Mouse (Mus musculus) mouse trophoblast stem cell (cell line): ENCODE data around the gene Il21r.

Experiments
- in situ Hi-C, 2 experiments: fragments of 300-500 bp; cut with MseI, MboI; formaldehyde crosslinking; loops; 2 replicates in 1 of 2; 3 replicates in 1 of 2; pipeline ENCODE4 v1.15.1; 2025

Gene Il21r

GRCm38 (mm10) chr7:125603185-125603631 lies at the start of gene Il21r:
Il21r (plus strand) TSS chr7:125603429.
- in situ Hi-C loops = no loop called here

GRCm38 (mm10) chr7:125553653-125554428 lies 49.4 kb upstream of the Il21r start:
- in situ Hi-C loops = no loop called here

GRCm38 (mm10) chr7:125554456-125555114 lies 48.6 kb upstream of the Il21r start:
- in situ Hi-C loops = no loop called here

GRCm38 (mm10) chr7:125555351-125555872 lies 47.8 kb upstream of the Il21r start:
- in situ Hi-C loops = no loop called here

GRCm38 (mm10) chr7:125556096-125556495 lies 47.1 kb upstream of the Il21r start:
- in situ Hi-C loops = no loop called here

GRCm38 (mm10) chr7:125556865-125557264 lies 46.4 kb upstream of the Il21r start:
- in situ Hi-C loops = no loop called here

GRCm38 (mm10) chr7:125558401-125558945 lies 44.8 kb upstream of the Il21r start:
- in situ Hi-C loops = no loop called here

- in situ Hi-C loops = no loop called here
These were observed 44.2 kb upstream of the Il21r start for GRCm38 (mm10) chr7:125558997-125559396.

GRCm38 (mm10) chr7:125559537-125559936 lies 43.7 kb upstream of the Il21r start:
- in situ Hi-C loops = no loop called here

- in situ Hi-C loops = no loop called here
These were observed 43.0 kb upstream of the Il21r start for GRCm38 (mm10) chr7:125560146-125560785.

- in situ Hi-C loops = no loop called here
These were observed 42.0 kb upstream of the Il21r start for GRCm38 (mm10) chr7:125561085-125561690.

GRCm38 (mm10) chr7:125562413-125562812 lies 40.8 kb upstream of the Il21r start:
- in situ Hi-C loops = no loop called here

- in situ Hi-C loops = no loop called here
These were observed 40.1 kb upstream of the Il21r start for GRCm38 (mm10) chr7:125563093-125563492.

GRCm38 (mm10) chr7:125564316-125565024 lies 38.8 kb upstream of the Il21r start:
- in situ Hi-C loops = no loop called here

- in situ Hi-C loops = no loop called here
These were observed 37.5 kb upstream of the Il21r start for GRCm38 (mm10) chr7:125565516-125566285.

GRCm38 (mm10) chr7:125566420-125566819 lies 36.8 kb upstream of the Il21r start:
- in situ Hi-C loops = no loop called here

- in situ Hi-C loops = no loop called here
These were observed 34.3 kb upstream of the Il21r start for GRCm38 (mm10) chr7:125568888-125569287.

GRCm38 (mm10) chr7:125571891-125572290 lies 31.3 kb upstream of the Il21r start:
- in situ Hi-C loops = no loop called here

GRCm38 (mm10) chr7:125572737-125573136 lies 30.5 kb upstream of the Il21r start:
- in situ Hi-C loops = no loop called here

- in situ Hi-C loops = no loop called here
These were observed 29.4 kb upstream of the Il21r start for GRCm38 (mm10) chr7:125573849-125574248.
